Mouse (Mus musculus) lung, postnatal 25 days (tissue): Measurements from ENCODE around the gene Traf3ip3.
A peak's percentile ranks its signal among the peaks of the same experiment; 100 is the strongest.

Experiments
- DNase-seq: peaks from one replicate; pipeline ENCODE4 v3.0.0; 2022; ENCODE audit warnings: low spot score

Gene Traf3ip3

GRCm38 (mm10) chr1:193207503-193207902 lies 6.0 kb upstream of the Traf3ip3 start, which contains the start of gene Lamb3:
Gene Lamb3 (plus strand): TSS chr1:193207699.
- no peak for DNase-seq

GRCm38 (mm10) chr1:193205431-193205830 lies 3.9 kb upstream of the Traf3ip3 start:
- DNase-seq, result no peak

- no peak for DNase-seq
Measured at GRCm38 (mm10) chr1:193203821-193204220, 2.3 kb upstream of the Traf3ip3 start.

- DNase-seq, result peak; percentile 36
Measured at GRCm38 (mm10) chr1:193200640-193201382, 692 bp downstream of the Traf3ip3 start.

- DNase-seq, result no peak
Measured at GRCm38 (mm10) chr1:193198312-193198711, 3.2 kb downstream of the Traf3ip3 start.

GRCm38 (mm10) chr1:193197494-193198205 lies 3.9 kb downstream of the Traf3ip3 start:
- DNase-seq, result no peak

- DNase-seq, result no peak
Measured at GRCm38 (mm10) chr1:193195169-193195810, 6.2 kb downstream of the Traf3ip3 start.

- no peak for DNase-seq
Measured at GRCm38 (mm10) chr1:193194416-193195140, 6.9 kb downstream of the Traf3ip3 start.

GRCm38 (mm10) chr1:193191675-193192283 lies 9.7 kb downstream of the Traf3ip3 start:
- no peak for DNase-seq

- no peak for DNase-seq
Measured at GRCm38 (mm10) chr1:193189771-193190170, 11.7 kb downstream of the Traf3ip3 start.

- DNase-seq, result peak; percentile 54
Measured at GRCm38 (mm10) chr1:193189151-193189621, 12.3 kb downstream of the Traf3ip3 start.

GRCm38 (mm10) chr1:193188257-193188656 lies 13.2 kb downstream of the Traf3ip3 start:
- no peak for DNase-seq

- no peak for DNase-seq
Measured at GRCm38 (mm10) chr1:193181104-193181503, 20.4 kb downstream of the Traf3ip3 start.

- no peak for DNase-seq
Measured at GRCm38 (mm10) chr1:193174143-193174733, 27.3 kb downstream of the Traf3ip3 start.

GRCm38 (mm10) chr1:193173810-193174129 lies 27.7 kb downstream of the Traf3ip3 start:
- DNase-seq, result no peak

- DNase-seq, result peak; percentile 98
Measured at GRCm38 (mm10) chr1:193172991-193173809, 28.3 kb downstream of the Traf3ip3 start.

- peak; percentile 83 for DNase-seq
Measured at GRCm38 (mm10) chr1:193169856-193170255, 31.6 kb downstream of the Traf3ip3 start.

- DNase-seq, result no peak
Measured at GRCm38 (mm10) chr1:193169228-193169627, 32.3 kb downstream of the Traf3ip3 start.

- DNase-seq, result no peak
Measured at GRCm38 (mm10) chr1:193167746-193168145, 33.8 kb downstream of the Traf3ip3 start, which contains the start of gene A130010J15Rik. Gene A130010J15Rik (plus strand): TSS chr1:193168046.

GRCm38 (mm10) chr1:193160317-193161032 lies 41.0 kb downstream of the Traf3ip3 start:
- peak; percentile 62 for DNase-seq
